Comparison of ENCODE assay signal across 10 mouse cellular contexts in the genomic region with DNA sequence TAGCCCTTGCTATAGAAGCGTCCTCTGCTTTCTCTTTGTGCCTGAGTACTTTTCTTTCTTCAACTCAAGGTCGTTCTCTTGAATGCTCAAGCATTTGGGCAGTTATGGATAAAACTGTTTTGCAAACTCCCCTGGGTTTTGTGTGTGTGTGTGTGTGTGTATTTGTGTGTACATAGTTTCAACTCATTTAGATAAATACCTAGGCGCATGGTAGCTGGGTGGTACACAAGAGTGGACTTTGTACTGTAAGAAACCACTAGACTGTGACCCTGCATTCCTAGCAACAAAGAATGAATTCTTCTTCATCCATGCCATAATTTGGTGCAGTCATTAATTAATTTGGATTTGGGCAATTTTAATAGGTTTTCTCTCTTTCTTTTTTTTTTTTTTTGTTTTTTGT. TPM values are rescaled to one million over a fixed set of nuclear protein-coding genes. Genes with fewer than 3 reads are reported as not detected.
DNase-seq lines count a peak whose midpoint lies in the region; ATAC-seq and TF ChIP-seq lines count a peak whose summit lies in the region.
"Had no signal": no experiment of that assay in that cellular context is flagged by ENCODE, and none has a peak within 500 bp of the region (broad histone marks: within the 10 kb centered on the region; RNA-seq: fewer than 3 reads in every experiment).

No protein-coding gene starts in this region.

- no peak for TF ChIP-seq CTCF in forebrain, postnatal 0 days (IDR thresholded peaks at IDR 0.05; ENCODE audit: low read depth)

- H3K9ac ChIP-seq in forebrain, postnatal 0 days, result no peak overlapping the region

- H3K4me2 ChIP-seq in forebrain, postnatal 0 days (ENCODE audit: low read depth), result peak overlapping the region; percentile 10; the same call in 1 of the 2 replicates

- peaks cover 2% of the 10 kb centered on the region; the same call in 1 of the 2 replicates for H3K4me1 ChIP-seq in brown adipose tissue, adult 24 weeks (ENCODE audit: control insufficient read depth, insufficient read depth, insufficient read length, low read length)
- no peaks in the 10 kb centered on the region for H3K4me1 ChIP-seq in forebrain, postnatal 0 days (ENCODE audit: insufficient read depth)

- 89% methylated on average over 3 of the region's 3 CpGs for WGBS in forebrain, postnatal 0 days

- no peaks in the 10 kb centered on the region for H3K9me3 ChIP-seq in forebrain, postnatal 0 days (ENCODE audit: low read length)

- H3K27ac ChIP-seq in brown adipose tissue, adult 24 weeks (replicated peaks; ENCODE audit: low read depth, low read length), result no peak overlapping the region
- H3K27ac ChIP-seq in forebrain, postnatal 0 days (ENCODE audit: low read depth, low read length), result no peak overlapping the region

- H3K27me3 ChIP-seq in forebrain, postnatal 0 days (ENCODE audit: insufficient read depth, low read length), result no peaks in the 10 kb centered on the region

- no peak for ATAC-seq in forebrain, postnatal 0 days
- 0 out of 2 replicates have a peak, but pooled peaks have one; percentile 5 for ATAC-seq in megakaryocyte, adult 5-6 weeks (ENCODE audit: poor library complexity, severe bottlenecking)

- peak overlapping the region; percentile 75 for H3K4me3 ChIP-seq in brown adipose tissue, adult 24 weeks (ENCODE audit: insufficient read depth, low read depth, low read length)
- no peak overlapping the region for H3K4me3 ChIP-seq in forebrain, postnatal 0 days (ENCODE audit: low read depth, low read length)

- H3K36me3 ChIP-seq in forebrain, postnatal 0 days (ENCODE audit: insufficient read depth), result no peaks in the 10 kb centered on the region

- peak; percentile 45 to 55 for DNase-seq in kidney, adult 8-10 months
- no peak for DNase-seq in kidney, postnatal 25 days
- no peak for DNase-seq in forebrain, postnatal 0 days
- no peak for DNase-seq in spleen, postnatal 10 days (ENCODE audit: low spot score in 2 of 2)
- DNase-seq in layer of hippocampus, postnatal 36 days, result no peak
- DNase-seq: lung, adult 2 months; retina, postnatal 1 day; thymus, postnatal 4 days had no signal

RNA-seq across cellular contexts. Expression of a gene that starts 8.2 kb away (rescaled TPM):
- 4.6 and 6.0 TPM in 2 replicates for polyA plus RNA-seq in brown adipose tissue, adult 24 weeks (2012; ENCODE audit: insufficient read depth, insufficient read length, missing spikeins)
- 0.08 and 0.33 TPM in 2 replicates for total RNA-seq in forebrain, postnatal 0 days (2014; rRNA removed)
- polyA plus RNA-seq in forebrain, postnatal 0 days (2015; fragmentation: Nextera tagmentation; extraction: Ambion mirVana), result 0.13 and 0.28 TPM in 2 replicates
- total RNA-seq in megakaryocyte, adult 5-6 weeks (2015), result 75.8 and 77.8 TPM in 2 replicates
- 30.4 and 35.9 TPM in 2 replicates for total RNA-seq in megakaryocyte, adult 5-6 weeks (2017)
- total RNA-seq in layer of hippocampus, postnatal 36 days (2021), result under 1 TPM; 0.45 to 0.94 TPM

RNA-seq across cellular contexts. Expression of a gene that starts 8.7 kb away (rescaled TPM):
- 117 and 146 TPM in 2 replicates for polyA plus RNA-seq in brown adipose tissue, adult 24 weeks (2012; ENCODE audit: insufficient read depth, insufficient read length, missing spikeins)
- total RNA-seq in forebrain, postnatal 0 days (2014; rRNA removed), result 32.2 and 40.4 TPM in 2 replicates
- polyA plus RNA-seq in forebrain, postnatal 0 days (2015; fragmentation: Nextera tagmentation; extraction: Ambion mirVana), result 100 and 115 TPM in 2 replicates
- 91.3 and 112 TPM in 2 replicates for total RNA-seq in megakaryocyte, adult 5-6 weeks (2015)
- 97.0 and 100 TPM in 2 replicates for total RNA-seq in megakaryocyte, adult 5-6 weeks (2017)
- total RNA-seq in layer of hippocampus, postnatal 36 days (2021), result 10 to 100 TPM; 60.9 to 62.8 TPM

RNA-seq across cellular contexts. Expression of a gene that starts 16.8 kb away (rescaled TPM):
- 39.9 and 44.4 TPM in 2 replicates for polyA plus RNA-seq in brown adipose tissue, adult 24 weeks (2012; ENCODE audit: insufficient read depth, insufficient read length, missing spikeins)
- total RNA-seq in forebrain, postnatal 0 days (2014; rRNA removed), result 22.1 and 23.8 TPM in 2 replicates
- 42.1 and 46.7 TPM in 2 replicates for polyA plus RNA-seq in forebrain, postnatal 0 days (2015; fragmentation: Nextera tagmentation; extraction: Ambion mirVana)
- 41.4 and 49.0 TPM in 2 replicates for total RNA-seq in megakaryocyte, adult 5-6 weeks (2015)
- total RNA-seq in megakaryocyte, adult 5-6 weeks (2017), result 48.6 and 49.8 TPM in 2 replicates
- 10 to 100 TPM; 16.7 to 17.9 TPM for total RNA-seq in layer of hippocampus, postnatal 36 days (2021)

Comparison
In these comparisons a context has a peak if more than half of its experiments do, and no peak if none do; other contexts are left out.
1. DNase-seq: peak in kidney, adult 8-10 months (2 of 2); none in kidney, postnatal 25 days (0 of 2), forebrain, postnatal 0 days (single experiment), spleen, postnatal 10 days (0 of 2) and layer of hippocampus, postnatal 36 days (0 of 2).
2. RNA of a gene that starts 8.2 kb away (total RNA-seq): 30.4 to 77.8 TPM in megakaryocyte, adult 5-6 weeks; 0.45 to 0.94 TPM in layer of hippocampus, postnatal 36 days and 0.08 to 0.33 TPM in forebrain, postnatal 0 days; every median in the first group is over 10 times any median in the second.